Mouse (Mus musculus) neural tube, embryonic 14.5 days (tissue): ENCODE measurements around the gene Gm17949. TPM values are rescaled to one million over a fixed set of nuclear protein-coding genes. Genes with fewer than 3 reads are reported as not detected.

Experiments
- ATAC-seq: fragments of 200-750 bp; cut with Nextera tagmentation; 2 replicates; pipeline ENCODE4 v1.8.0; 2017; ENCODE audit warnings: low read depth, mild to moderate bottlenecking, moderate TSS enrichment, moderate library complexity
- H3K27ac ChIP-seq: fragments of 300-500 bp; sonication (generic); 2 replicates; pipeline ENCODE4 v1.5.1; 2014; ENCODE audit warnings: low read depth, mild to moderate bottlenecking, control low read depth, low read length, moderate library complexity, mixed read lengths
- H3K27me3 ChIP-seq: fragments of 300-500 bp; sonication (generic); 2 replicates; pipeline ENCODE4 v1.6.1; 2014; ENCODE audit warnings: low read length; ENCODE audit not compliant: control insufficient read depth, insufficient read depth
- H3K36me3 ChIP-seq: fragments of 300-500 bp; sonication (generic); 2 replicates; pipeline ENCODE4 v1.6.1; 2014; ENCODE audit warnings: low read length, mixed read lengths; ENCODE audit not compliant: control insufficient read depth, insufficient read depth
- H3K4me1 ChIP-seq: fragments of 300-500 bp; sonication (generic); 2 replicates; pipeline ENCODE4 v1.6.1; 2014; ENCODE audit warnings: low read length; ENCODE audit not compliant: control insufficient read depth, insufficient read depth
- H3K4me2 ChIP-seq: fragments of 300-500 bp; sonication (generic); 2 replicates; pipeline ENCODE4 v1.6.1; 2014; ENCODE audit warnings: mild to moderate bottlenecking, low read depth, low read length, control low read depth
- H3K4me3 ChIP-seq: fragments of 300-500 bp; sonication (generic); 2 replicates; pipeline ENCODE4 v1.5.1; 2014; ENCODE audit warnings: low read depth, low read length, control low read depth, mixed read lengths
- H3K9ac ChIP-seq: fragments of 300-500 bp; sonication (generic); replicated peaks from 2 replicates; pipeline ENCODE4 v1.6.1; 2014; ENCODE audit warnings: low read depth, mild to moderate bottlenecking, control low read depth, low read length, mixed read lengths
- H3K9me3 ChIP-seq: fragments of 300-500 bp; sonication (generic); 2 replicates; pipeline ENCODE4 v1.6.1; 2016; ENCODE audit warnings: low read length; ENCODE audit not compliant: control insufficient read depth
- WGBS: fragments of 180-500 bp; shearing (Covaris S2); extraction: QIAGEN DNeasy Blood & Tissue Kit; methylation state at CpG from one replicate; pipeline ENCODE4 v1.1.7; 2014; 5-methylcytosine and 5-hydroxymethylcytosine counted together
- polyA plus RNA-seq: library from polyadenylated mRNA; unstranded; fragments of >200 nt; fragmentation: Nextera tagmentation; extraction: Ambion mirVana; gene quantifications from 2 replicates; pipeline ENCODE4 v1.2.1, GENCODE M21; 2014

Gm17949 gene
- polyA plus RNA-seq, 1 experiment from 2014 or later: 0.63 TPM

GRCm38 (mm10) chr17:57066908-57067307 is 55.6 kb downstream of the Gm17949 start:
- H3K9ac ChIP-seq: no peak overlapping the region
- peaks cover 4% of the 10 kb centered on the region; the same call in 1 of the 2 replicates for H3K4me1 ChIP-seq
- no peak for ATAC-seq
- no peaks in the 10 kb centered on the region for H3K36me3 ChIP-seq
- peaks cover 15% of the 10 kb centered on the region for H3K27me3 ChIP-seq
- 70% methylated on average over 5 of the region's 5 CpGs for WGBS
- no peak overlapping the region for H3K27ac ChIP-seq
- H3K4me3 ChIP-seq: no peak overlapping the region
- H3K9me3 ChIP-seq: no peaks in the 10 kb centered on the region
- no peak overlapping the region for H3K4me2 ChIP-seq

GRCm38 (mm10) chr17:57070272-57070671 is 59.0 kb downstream of the Gm17949 start:
- Histone ChIP-seq H3K4me3 (no peak overlapping the region; the same call in 1 of the 2 replicates), H3K36me3 (no peaks in the 10 kb centered on the region), H3K4me2 (peak overlapping the region; percentile 3), H3K27me3 (no peaks in the 10 kb centered on the region), H3K27ac (no peak overlapping the region), H3K4me1 (no peaks in the 10 kb centered on the region; the same call in 1 of the 2 replicates), H3K9ac (no peak overlapping the region; the same call in 1 of the 2 replicates), H3K9me3 (no peaks in the 10 kb centered on the region)
- ATAC-seq: no peak
- 7% methylated on average over 9 of the region's 9 CpGs for WGBS

- no peaks in the 10 kb centered on the region; the same call in 1 of the 2 replicates for H3K4me1 ChIP-seq
- peak overlapping the region; percentile 3; the same call in 1 of the 2 replicates for H3K4me2 ChIP-seq
- H3K4me3 ChIP-seq: no peak overlapping the region
- H3K9me3 ChIP-seq: no peaks in the 10 kb centered on the region
- no peak overlapping the region for H3K9ac ChIP-seq
- peak; percentile 47; the same call in 1 of the 2 replicates for ATAC-seq
- H3K27me3 ChIP-seq: no peaks in the 10 kb centered on the region
- H3K27ac ChIP-seq: no peak overlapping the region
- no peaks in the 10 kb centered on the region for H3K36me3 ChIP-seq
- WGBS: 4% methylated on average over 11 of the region's 11 CpGs
Measured at GRCm38 (mm10) chr17:57070699-57071098, 59.4 kb downstream of the Gm17949 start.

Other genes with a start within 250 kb of the Gm17949 start
- 79.0 and 81.0 TPM in 2 replicates for gene Dus3l, start 246.7 kb upstream of the Gm17949 start, polyA plus RNA-seq
- 0.53 and 0.70 TPM in 2 replicates for gene Prr22, start 241.2 kb upstream of the Gm17949 start, polyA plus RNA-seq
- gene Rfx2, start 180.5 kb upstream of the Gm17949 start, polyA plus RNA-seq: 3.6 and 4.6 TPM in 2 replicates
- not detected in 2 replicates for gene Acsbg2, start 137.0 kb upstream of the Gm17949 start, polyA plus RNA-seq
- gene 1700061G19Rik, start 136.0 kb upstream of the Gm17949 start, polyA plus RNA-seq: 0.50 and 0.56 TPM in 2 replicates
- 38.5 and 44.7 TPM in 2 replicates for gene Mllt1, start 76.1 kb upstream of the Gm17949 start, polyA plus RNA-seq
- gene Acer1, start 29.3 kb upstream of the Gm17949 start, polyA plus RNA-seq: not detected in 2 replicates
- 167 and 195 TPM in 2 replicates for gene Clpp, start 21.2 kb upstream of the Gm17949 start, polyA plus RNA-seq
- 48.6 and 60.2 TPM in 2 replicates for gene Alkbh7, start 14.1 kb upstream of the Gm17949 start, polyA plus RNA-seq
- not detected in 2 replicates for gene Pspn, start 11.5 kb upstream of the Gm17949 start, polyA plus RNA-seq
- 65.7 and 69.6 TPM in 2 replicates for gene Gtf2f1, start 181 bp upstream of the Gm17949 start, polyA plus RNA-seq
- 32.1 and 36.8 TPM in 2 replicates for gene Khsrp, start 20.1 kb downstream of the Gm17949 start, polyA plus RNA-seq
- not detected in 2 replicates for gene Slc25a41, start 30.2 kb downstream of the Gm17949 start, polyA plus RNA-seq
- gene Crb3, start 47.6 kb downstream of the Gm17949 start, polyA plus RNA-seq: 1.1 and 1.2 TPM in 2 replicates
- gene Slc25a23, start 48.4 kb downstream of the Gm17949 start, polyA plus RNA-seq: 37.2 and 48.9 TPM in 2 replicates
- gene Dennd1c, start 67.0 kb downstream of the Gm17949 start, polyA plus RNA-seq: 3.2 and 4.3 TPM in 2 replicates
- gene Tubb4a, start 76.3 kb downstream of the Gm17949 start, polyA plus RNA-seq: 347 and 373 TPM in 2 replicates
- 4.8 and 8.4 TPM in 2 replicates for gene Tnfsf9, start 93.9 kb downstream of the Gm17949 start, polyA plus RNA-seq
- gene Cd70, start 138.3 kb downstream of the Gm17949 start, polyA plus RNA-seq: 0.44 and 2.3 TPM in 2 replicates
- gene Tnfsf14, start 182.7 kb downstream of the Gm17949 start, polyA plus RNA-seq: not detected in 2 replicates
- 0.82 and 2.7 TPM in 2 replicates for gene C3, start 216.7 kb downstream of the Gm17949 start, polyA plus RNA-seq
- 23.1 and 24.9 TPM in 2 replicates for gene Gpr108, start 237.0 kb downstream of the Gm17949 start, polyA plus RNA-seq
- gene Trip10, start 238.0 kb downstream of the Gm17949 start, polyA plus RNA-seq: 5.4 and 9.0 TPM in 2 replicates